Mouse (Mus musculus) Muller cell, postnatal 12 days (primary cell): ENCODE data around the gene Rin2.
"Not testable (repeated sequence)": the region's sequence is repeated elsewhere in the genome, so short reads cannot be mapped to it uniquely, and the experiment has no call there.

ENCODE experiments used
- DNase-seq: peaks from one replicate; pipeline ENCODE4 v3.0.0-alpha.2; 2015; ENCODE audit errors: inconsistent ontology term

Rin2 gene

GRCm38 (mm10) chr2:145900318-145900717 lies 225.3 kb downstream of the Rin2 start:
- DNase-seq, result not testable (repeated sequence)

DNA sequence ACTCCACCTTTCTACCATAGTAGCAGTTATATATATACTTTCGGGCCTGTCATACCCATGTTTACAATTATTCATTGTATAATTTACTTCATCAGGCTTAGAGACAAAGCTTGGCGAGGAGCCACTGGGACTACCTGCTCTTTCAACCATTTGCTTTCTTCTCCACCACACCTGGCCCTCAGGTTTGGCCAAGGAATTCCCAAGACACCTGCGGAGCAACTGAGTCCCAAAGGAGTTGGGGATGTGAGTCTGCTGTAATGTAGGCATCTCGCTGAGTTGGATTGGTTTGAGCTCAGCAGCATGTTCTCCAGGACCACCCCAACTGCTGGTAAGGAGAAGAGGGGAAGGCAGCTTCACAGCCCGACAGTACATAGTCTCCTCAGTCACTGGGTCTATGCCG lies 226.8 kb downstream of the Rin2 start, which contains the start of gene Naa20:
Naa20 (plus strand) TSS at position 239 of the 400 bp plus-strand sequence.
- no peak for DNase-seq

GRCm38 (mm10) chr2:145903061-145903901 lies 228.3 kb downstream of the Rin2 start:
- DNase-seq, result peak; percentile 93

- DNase-seq, result no peak
Measured at GRCm38 (mm10) chr2:145903983-145904616, 229.1 kb downstream of the Rin2 start.

DNA sequence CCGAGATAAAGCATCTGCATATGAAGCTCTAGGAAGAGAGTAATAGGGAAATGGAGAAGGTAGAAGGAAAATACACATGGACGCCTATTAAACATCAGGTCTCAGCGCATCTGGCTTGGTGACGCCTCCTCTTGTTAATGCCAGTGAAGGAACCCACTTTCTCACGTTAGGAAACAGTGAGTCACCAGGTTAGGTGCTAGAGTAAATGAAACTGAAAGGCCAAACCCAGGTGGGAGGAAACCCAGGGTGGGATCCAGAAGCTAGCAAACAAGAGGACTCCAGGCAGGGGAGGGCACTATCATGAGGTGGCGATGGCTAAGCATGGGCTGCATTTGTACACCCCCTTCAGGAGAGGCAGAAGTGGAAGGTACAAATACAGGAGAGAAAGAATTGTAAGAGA lies 230.1 kb downstream of the Rin2 start:
- no peak for DNase-seq

DNA sequence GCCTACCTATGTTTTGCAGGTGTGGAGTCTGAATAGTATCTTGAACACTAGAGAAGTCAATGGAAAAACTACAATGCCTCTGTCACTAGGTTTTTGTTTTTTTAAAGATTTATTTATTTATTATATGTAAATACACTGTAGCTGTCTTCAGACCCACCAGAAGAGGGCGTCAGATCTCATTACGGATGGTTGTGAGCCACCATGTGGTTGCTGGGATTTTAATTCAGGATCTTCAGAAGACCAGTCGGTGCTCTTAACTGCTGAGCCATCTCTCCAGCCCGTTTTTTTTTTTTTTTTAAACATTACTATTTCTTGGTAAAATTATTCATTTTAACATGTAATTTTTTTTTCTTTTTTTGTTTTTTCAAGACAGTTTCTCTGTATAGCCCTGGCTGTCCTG lies 230.9 kb downstream of the Rin2 start:
- not testable (repeated sequence) for DNase-seq

- no peak for DNase-seq
Measured at GRCm38 (mm10) chr2:145920941-145921650, 246.1 kb downstream of the Rin2 start.

- DNase-seq, result peak; percentile 90
Measured at GRCm38 (mm10) chr2:145934339-145935231, 259.6 kb downstream of the Rin2 start, which contains the start of the genes Cfap61 and Crnkl1. Cfap61 (plus strand) TSS chr2:145934784. Crnkl1 (minus strand) TSS chr2:145935014.

DNA sequence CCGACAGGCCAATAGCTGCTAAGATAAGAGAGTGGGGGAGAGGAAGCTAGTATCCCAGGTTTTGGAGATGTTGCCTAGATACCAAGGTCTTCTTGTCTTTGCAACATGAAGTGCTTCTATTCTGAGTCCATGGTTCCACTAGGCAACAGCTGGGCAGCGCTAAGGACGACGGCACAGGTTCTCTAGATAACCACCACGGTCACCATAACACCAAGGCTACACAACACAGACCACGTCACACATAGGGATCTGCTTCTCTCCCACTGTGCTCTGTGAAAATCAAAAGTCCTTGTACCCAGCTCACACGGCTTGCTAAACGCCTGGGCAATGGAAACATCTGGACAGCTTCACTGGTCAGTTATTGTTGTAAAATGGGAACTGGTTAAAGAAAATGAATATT lies 262.0 kb downstream of the Rin2 start:
- DNase-seq, result no peak
